Mouse (Mus musculus): ENCODE measurements around the gene Gdf15.

DNA sequence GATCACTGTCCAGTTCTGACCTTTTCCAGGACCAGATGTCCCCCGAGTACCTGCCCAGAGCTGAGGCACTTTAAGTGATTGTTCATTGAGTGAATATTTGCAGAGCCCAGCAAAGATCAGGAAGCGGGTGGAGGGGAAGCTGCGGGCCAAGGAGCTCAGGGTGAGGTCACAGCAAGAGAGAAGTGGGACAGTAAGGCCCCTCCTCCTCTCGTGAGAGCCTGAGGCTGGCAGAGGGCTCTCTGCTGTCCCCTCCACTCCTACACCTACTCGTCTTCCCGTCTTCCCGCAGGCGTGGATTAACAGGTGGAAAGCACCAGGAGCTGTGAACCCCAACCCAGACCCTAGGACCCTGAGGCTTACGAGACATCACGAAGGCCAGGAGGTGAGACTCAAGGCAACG is 15.6 kb downstream of the Gdf15 start:
- TF ChIP-seq POLR2A (IDR thresholded peaks at IDR 0.05; ENCODE audit: low read depth, low read length) (no peak), CTCF (IDR thresholded peaks at IDR 0.05; ENCODE audit: borderline replicate concordance, insufficient read depth, low read length) (no peak)
